Mouse (Mus musculus): ENCODE measurements around the gene Osbpl10.
"Not testable (repeated sequence)": the region's sequence is repeated elsewhere in the genome, so short reads cannot be mapped to it uniquely, and the experiment has no call there.

The Osbpl10 gene

DNA sequence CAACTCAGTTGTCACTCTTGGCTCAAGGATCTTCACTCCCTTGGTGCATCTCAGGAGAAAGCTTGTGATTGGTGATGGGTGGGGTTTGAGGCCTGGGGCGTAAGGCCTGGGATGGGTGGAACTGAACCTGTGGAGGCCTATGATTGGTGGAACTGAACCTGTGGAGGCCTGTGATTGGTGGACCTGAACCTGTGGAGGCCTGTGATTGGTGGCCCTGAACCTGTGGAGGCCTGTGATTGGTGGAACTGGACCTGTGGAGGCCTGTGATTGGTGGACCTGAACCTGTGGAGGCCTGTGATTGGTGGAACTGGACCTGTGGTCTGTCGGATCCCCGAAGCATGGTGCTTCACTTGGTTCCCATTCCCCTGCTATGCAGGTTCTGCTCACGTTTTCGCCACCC, 7.4 kb downstream of the Osbpl10 start:
- no peak for DNase-seq (ENCODE audit: low read depth)

DNA sequence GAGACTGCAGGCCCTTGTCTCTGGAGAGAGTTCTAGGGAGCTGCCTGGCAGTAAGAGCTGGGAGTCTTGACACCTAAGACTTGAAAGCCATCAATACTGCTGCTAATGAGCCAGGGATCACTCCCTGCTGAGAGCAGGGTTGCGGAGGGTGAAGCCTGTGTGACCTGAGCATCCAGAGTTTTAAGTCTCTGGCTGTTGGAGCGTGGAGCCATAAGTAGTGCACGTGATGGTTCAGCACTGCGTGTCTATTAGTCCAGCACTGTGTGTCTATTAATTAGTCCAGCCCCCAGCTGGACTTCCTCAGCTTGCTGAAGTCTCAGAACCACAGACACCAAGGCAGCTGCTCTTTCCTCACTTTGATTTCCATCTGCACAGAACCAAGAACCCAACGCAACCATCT, 8.0 kb downstream of the Osbpl10 start:
- DNase-seq (ENCODE audit: low read depth) = no peak

DNA sequence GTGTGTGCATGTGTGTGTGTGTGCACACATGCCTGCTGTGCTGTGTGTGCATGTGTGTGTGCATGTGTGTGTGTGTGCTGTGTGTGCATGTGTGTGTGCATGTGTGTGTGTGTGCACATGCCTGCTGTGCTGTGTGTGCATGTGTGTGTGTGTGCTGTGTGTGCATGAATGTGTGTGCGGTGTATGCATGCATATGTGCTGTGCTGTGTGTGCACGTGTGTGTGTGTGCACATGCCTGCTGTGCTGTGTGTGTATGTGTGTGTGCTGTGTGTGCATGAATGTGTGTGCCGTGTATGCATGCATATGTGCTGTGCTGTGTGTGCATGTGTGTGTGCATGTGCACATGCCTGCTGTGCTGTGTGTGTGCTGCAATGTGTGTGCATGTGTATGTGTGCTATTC, 9.7 kb downstream of the Osbpl10 start:
- no peak for DNase-seq (ENCODE audit: low read depth)

DNA sequence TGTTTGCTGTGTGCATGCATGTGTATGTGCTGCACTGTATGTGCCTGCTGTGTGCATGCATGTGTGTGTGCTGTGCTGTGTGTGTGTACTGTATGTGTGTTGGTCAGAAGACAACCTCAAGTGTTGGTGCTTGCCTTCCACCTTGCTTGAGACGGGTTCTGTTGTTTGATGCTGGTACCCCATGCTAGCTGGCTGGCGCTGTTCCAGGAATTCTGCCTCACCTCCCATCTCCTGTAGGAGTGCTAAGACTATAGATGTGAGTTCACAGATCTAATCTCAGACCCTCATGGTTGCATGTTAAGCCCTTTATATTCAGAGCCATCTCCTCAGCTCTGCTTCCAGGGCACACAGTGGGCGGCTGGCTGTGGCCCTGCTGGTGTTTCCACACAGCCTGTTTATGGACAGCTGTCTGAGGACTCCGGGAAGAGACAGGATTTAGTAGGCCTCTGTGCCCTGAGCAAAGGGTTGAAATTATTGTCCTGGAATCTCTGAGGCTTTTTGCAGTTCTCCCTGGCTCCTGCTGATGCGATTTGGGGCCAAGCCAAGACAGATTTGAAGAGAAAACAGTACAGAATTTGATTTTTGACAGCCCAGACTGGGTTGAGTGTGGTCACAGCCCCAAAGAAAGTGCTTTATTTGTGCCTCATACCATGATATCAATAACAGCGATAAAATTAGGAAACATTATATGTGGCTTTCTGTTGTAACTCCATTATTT, 10.4 kb downstream of the Osbpl10 start:
- no peak for DNase-seq (ENCODE audit: low read depth)

DNA sequence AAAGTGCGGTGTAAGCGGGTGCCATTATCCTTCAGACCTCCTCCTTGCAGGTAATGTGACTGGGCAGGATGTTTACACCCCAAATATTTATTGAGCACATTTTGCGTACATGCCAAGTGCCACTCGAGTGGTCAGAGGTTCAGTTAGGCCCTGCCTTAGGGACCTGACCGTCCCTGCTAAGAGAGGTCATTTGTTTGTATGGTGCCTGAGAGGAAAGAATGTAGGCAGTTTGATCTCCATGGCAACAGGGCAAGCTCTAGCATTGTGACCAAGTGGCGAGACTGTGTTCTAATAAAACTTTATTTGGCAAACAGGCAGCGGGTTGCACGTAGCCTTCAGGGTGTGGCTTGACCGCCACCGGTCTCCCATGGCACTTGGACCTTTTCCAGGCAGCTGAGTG, 12.1 kb downstream of the Osbpl10 start:
- no peak for DNase-seq (ENCODE audit: low read depth)

DNA sequence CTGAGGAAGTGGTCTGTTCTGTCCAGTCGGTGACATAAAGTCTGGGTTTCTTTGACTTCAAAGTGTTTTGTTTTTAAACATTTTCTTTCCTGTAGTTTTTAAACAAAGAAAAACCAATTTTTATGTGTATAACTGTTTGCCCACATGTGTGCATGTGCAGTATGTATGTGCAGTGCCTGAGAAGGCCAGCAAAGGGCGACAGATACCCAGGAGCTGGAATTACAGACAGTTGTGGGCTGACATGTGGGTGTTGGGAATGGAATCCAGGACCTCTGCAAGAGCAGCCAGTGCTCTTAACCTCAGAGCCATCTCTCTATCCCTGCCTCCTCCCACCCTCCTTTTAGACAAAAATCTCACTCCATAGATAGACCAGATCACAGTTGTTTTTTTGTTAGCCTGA, 14.2 kb downstream of the Osbpl10 start:
- no peak for DNase-seq (ENCODE audit: low read depth)

DNA sequence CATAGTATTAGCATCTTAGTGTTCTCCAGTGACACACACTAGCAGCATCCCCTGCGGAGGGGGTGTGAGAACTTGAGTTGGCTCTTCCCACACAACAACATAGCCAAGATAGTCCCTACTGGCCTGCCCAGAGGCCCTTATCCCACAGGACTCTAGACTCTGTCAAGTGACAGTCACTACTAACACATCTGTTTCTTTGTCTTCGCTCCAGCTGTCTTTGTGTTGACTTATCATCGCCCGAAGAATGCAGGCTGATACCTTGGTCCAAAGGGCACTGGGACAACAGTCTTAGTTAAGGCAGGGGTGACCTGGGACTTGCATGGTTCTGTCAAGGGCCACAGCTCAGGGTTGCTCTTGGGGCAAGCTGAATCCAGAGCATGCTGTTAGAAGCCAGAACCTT, 16.9 kb downstream of the Osbpl10 start:
- no peak for DNase-seq (ENCODE audit: low read depth)

DNA sequence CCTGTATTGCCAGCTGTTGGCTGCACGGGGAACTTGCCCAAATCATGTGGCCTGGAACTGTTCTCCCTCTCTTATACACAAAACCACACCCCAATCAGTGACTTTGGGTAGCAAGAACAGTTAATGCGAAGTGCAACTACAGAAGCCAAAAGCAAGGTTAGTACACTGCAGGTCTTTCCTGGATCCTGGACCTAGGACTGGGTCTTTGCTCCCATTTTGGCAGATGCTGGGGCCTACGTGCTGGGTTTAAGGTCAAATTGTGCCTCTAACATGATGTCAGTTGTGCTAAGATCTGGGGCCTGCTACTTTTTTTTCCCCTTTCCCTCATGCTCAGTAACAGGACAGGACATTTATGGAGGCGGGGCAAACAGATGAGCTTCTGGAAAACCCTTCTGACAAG, 17.3 kb downstream of the Osbpl10 start:
- no peak for DNase-seq (ENCODE audit: low read depth)

DNA sequence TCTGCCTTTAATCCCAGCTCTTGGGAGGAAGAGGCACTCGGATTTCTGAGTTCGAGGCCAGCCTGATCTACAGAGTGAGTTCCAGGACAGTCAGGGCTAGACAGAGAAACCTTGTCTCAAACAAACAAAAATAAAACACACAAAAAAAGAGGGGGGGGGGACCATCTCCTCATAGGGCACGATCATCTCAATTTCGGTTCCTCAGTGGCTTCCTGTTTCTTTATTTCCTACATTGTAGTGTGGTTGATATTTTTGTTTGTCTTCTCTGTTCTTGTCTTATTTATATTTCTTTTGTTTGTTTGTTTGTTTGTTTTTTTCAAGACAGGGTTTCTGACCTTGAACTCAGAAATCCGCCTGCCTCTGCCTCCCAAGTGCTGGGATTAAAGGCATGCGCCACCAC, 18.1 kb downstream of the Osbpl10 start:
- no peak for DNase-seq (ENCODE audit: low read depth)

DNA sequence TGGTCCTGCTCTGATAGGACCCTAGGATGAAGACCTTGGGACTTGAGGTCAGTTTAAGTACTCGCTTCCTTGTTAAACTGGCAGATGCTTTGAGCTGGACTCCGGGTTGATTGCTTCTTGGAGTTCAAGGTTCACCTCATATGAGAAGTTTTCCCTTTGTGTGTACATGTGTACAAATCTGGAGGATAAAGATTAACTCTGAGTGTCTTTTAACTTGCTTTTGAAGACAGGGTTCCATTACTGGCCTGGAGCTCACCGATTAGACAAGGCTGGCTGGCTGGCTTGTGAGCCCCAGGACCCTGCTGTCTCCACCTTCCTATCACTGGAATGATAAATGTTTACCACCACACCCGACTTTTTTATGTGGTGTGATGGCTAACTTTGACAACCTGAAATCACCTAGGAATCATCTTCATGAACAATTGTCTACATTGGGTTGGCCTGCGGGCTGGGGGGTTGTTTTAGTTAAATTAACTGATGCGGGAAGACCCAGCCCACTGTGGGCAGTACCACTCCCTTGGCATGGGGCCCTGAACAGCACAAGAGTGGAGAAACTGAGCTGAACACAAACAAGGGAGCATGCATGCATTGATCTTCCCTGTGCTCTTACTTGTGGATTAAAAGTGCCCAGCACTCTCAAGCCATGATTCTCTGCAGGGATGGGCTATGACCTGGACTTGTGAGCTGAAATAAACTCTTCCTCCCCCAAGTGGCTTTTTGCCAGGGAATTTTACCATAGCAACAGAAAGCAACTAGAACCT, 20.8 kb downstream of the Osbpl10 start:
- no peak for DNase-seq (ENCODE audit: low read depth)

DNA sequence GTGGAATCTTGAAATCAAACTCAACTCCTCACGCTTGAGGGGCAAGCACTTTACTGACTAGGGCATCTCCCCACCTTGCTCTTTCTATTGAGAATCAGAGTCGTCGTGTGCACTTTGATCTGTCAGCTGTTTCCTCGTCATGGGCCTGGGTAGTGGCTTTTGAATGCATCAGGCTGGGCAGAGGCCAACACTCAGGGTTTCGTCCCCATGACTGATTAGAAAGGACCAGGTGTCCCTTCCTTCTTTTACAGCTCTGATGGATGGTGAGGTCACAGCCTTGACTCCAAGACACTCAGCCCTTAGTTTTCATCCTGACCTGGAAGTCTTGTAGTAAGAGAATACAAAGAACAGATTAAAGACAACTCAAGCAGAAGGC, 21.4 kb downstream of the Osbpl10 start:
- DNase-seq (ENCODE audit: low read depth) = no peak

DNA sequence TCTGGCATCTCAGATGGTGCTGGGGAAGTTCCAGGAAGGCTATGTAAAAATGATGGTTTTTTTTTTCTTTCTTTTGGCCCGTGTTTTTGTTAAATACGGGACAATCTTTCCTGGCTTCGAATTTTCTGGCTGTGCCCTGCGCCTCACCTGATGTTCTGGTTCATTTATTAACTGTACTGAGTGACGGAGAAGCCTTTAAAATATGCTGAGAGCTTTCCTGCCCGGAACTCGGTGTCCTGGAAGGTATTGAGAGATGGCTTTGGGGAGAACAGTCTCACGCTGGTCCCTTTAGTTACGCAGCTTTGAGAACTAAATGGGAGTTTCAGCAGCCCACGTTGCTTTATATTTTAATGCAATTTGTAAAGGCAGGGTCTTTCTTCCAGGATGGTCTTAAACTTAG, 27.1 kb downstream of the Osbpl10 start:
- DNase-seq (ENCODE audit: low read depth) = no peak

DNA sequence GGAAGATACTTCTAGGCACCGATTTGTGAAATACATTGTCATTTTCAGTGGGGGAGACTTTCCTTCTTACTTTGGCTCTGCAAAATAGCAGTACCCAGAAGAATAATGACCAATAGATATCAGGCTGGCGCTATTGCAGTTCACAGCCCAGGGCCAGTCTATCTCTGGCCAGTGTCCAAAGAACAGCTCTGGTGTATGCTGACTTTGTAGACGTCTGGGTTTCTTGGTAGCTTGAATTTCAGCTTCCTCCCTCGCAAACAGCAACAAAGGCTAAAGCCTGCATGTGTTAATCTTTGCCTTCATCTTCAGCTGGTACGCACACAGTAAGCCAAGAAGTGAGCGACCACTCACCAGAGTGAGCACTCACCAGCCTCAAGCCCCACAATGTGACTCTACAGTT, 29.4 kb downstream of the Osbpl10 start:
- DNase-seq (ENCODE audit: low read depth) = no peak

DNA sequence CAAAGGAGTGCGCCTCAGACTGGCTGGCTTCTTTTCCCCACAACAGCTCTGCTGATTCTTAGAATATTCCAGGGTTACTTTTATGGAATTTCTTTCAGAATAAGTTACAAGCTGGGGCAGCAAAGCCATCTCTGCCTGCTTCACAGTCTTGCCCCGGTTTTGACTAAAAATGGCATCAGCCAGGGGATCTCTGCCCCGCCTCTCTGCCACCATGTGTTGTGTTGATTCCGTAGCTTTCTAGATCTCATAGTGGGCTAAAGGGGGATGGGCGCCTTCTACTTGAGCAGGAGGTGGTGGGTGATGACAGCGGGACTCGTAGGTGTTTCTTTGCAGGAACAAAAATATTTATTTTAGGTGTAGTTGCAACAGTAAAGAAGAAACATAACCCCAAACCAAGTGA, 29.8 kb downstream of the Osbpl10 start:
- no peak for DNase-seq (ENCODE audit: low read depth)

DNA sequence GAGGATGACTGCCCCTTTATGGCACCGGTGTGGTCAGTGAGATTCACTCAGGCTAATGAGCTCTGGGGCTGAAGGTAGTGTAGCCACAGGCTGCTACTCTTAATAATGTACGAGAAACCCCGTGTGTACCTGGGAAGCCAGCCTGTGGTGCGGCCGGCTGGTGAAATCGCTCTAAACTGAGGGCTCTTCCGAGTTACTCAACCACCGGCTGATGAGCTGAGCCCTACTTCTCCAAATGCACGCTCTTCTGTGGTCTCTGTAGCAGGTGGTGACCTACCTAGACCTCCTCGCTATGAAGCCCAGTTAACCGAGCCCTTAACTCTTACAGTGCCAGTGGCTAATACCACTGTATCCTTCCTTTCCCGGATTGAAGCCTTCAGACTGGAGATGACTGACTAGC, 34.0 kb downstream of the Osbpl10 start:
- no peak for DNase-seq (ENCODE audit: low read depth)

DNA sequence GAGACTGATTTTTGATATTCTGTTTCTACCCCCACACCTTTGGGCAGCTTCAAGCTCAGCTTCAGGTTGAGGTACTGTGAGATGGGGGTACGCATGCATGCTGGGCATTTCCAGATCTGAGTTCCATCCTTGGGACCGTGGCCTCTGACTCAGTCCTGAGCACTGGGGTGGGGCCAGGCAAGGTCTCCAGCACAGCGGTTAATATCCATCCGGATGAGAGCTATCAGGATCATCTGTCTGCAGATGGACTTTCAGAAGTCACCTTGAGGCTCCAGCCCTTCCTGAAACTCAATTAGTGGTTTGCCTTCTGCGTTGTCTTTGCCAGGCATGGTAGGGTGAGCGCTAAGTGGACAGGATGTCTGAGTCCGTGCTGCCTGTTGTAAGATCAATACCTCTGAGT, 41.8 kb downstream of the Osbpl10 start:
- no peak for DNase-seq (ENCODE audit: low read depth)

DNA sequence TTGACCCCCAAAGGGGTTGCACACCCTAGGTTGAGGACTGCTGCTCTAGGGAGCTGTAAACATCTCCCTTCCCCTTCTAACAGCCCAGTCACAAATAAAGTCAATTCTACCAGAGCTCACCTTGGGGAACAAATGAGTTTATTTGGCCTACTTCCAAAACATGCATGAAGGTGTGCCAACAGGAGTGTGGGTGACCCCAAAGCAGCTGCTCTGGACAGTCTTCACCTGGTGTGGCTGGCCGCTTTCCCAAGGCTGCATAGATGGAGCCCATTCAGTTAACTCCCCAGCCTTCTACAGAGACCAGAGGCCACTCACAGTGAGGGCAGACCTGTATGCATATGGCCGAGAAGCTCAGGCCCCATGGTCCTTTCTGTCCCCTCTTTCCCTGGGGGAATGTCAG, 43.0 kb downstream of the Osbpl10 start:
- no peak for DNase-seq (ENCODE audit: low read depth)

DNA sequence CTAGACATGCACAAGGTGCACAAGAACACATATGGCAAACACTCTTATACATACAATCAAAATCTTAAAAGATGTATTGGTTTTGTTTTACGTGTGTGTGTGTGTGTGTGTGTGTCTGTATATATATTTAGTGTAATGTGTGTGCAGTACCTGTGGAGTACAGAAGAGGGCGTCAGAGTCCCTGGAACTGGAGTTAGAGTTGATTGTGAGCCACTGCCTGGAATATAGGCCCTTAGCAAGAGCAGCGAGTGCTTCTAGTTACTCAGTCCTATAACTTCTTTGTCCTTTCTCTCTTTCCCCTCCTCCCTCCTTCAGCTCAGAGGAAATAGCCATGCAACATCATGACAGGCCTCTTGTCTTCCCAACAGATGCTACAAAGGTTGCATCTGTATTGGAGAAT, 44.8 kb downstream of the Osbpl10 start:
- no peak for DNase-seq (ENCODE audit: low read depth)

DNA sequence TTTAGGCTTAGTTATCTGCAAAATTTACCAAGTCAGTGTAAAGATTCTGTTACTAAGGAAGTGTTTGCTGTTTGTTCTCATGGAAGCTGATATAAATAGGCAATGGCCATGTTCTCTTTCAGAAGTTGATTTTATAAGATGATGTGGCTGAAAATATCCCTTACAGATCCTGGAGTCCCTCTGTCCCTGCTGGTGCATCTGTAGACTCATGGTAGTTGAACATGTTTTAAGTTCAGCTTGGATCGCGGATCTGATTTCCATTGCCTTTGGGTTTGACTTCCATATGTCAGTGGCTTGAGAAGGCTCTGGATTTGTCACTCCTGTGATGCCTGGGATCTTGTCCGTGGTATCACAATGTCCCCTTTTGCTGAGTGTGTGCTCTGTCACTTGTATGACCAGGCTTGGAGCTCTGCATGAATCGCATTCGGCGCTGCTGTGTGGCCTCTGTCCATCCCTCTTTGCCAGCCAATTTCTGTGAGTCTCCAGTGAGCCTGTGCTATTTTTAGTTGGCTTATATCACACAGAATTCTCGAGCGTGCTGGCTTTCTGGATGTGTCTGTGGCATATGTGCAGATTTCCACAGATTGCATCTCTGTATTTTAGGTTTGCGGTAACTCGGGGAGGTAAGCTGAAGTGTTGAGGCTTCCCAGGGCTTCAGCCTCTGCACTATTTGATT, 45.5 kb downstream of the Osbpl10 start:
- no peak for DNase-seq (ENCODE audit: low read depth)

DNA sequence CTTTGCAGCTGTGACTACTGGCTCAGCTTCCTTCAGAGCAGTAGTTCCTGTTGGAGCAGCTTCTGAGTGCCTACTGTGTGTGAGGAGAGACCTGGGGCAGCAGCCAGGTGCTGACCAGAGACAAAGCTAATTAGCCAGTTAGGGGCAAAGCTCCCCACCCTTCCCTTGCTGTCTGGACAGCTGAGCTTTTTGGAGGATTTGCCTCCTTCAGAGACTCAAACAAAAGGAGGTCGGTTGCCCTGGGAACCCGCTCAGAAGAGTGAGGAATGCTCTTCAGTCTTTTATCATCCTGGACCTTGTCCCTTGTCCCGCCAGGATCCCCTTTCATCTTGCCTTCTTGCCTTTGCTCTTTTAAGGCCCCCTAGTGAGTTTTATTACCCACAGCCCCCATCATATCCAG, 50.9 kb downstream of the Osbpl10 start:
- DNase-seq (ENCODE audit: low read depth) = no peak

DNA sequence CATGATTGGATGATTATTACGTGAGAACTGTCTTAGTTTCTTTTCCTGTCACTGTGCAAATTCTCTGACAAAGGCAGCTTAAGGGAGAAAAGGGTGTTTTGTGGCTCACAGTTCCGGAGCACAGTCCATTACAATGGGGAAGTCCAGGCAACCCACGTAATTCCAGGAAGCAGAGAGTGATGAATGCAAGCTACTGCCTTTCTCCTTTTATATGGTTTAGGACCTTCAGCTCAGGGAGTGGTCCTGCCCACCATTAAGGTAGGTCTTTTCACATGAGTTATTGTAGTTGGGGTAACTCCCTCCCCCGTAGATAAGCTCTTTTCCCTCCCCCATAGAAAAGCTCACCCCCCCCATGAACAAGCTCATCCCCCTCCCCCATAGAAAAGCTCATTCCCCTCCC, 52.2 kb downstream of the Osbpl10 start:
- DNase-seq (ENCODE audit: low read depth) = no peak

DNA sequence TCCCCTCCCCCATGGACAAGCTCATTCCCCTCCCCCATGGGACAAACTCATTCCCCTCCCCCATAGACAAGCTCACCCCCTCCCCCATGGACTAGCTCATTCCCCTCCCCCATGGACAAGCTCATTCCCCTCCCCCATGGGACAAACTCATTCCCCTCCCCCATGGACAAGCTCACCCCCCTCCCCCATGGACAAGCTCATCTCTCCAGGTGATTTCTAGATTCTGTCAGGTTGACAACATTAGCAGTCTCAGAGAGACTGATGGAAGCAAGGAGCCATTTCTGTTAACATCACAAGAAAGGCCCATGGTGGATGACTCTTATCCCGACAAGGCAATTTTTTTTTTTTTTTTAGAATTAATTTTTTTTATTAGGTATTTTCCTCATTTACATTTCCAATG, 52.7 kb downstream of the Osbpl10 start:
- not testable (repeated sequence) for DNase-seq (ENCODE audit: low read depth)

DNA sequence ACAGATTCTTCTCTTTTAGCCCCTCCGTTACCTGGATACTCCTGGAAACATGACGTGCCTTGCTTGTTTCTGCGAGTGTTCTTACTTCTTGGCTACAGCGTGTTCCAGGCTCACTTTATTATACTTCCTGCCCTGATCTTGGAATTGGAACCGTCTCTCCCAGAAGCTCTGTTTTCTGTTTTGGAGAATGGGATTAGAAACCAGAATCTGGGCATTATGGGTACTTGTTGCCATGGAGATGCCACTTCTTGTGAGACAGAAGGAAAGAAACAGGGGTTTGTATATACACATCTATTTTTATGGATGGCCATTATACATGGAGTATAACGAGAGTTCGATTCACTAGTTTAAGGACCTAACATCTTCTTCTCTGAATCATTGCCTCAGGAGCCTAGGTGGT, 54.4 kb downstream of the Osbpl10 start:
- no peak for DNase-seq (ENCODE audit: low read depth)
